Mouse (Mus musculus): ENCODE data around the gene Pam16.

- TF ChIP-seq POLR2A (IDR thresholded peaks at IDR 0.05; ENCODE audit: control insufficient read depth, extremely low read depth, insufficient read depth, low read length, poor library complexity) (no peak), CTCF (IDR thresholded peaks at IDR 0.05; ENCODE audit: borderline replicate concordance, control insufficient read depth, extremely low read depth, insufficient read depth, low read length, poor library complexity) (no peak)
Measured at GRCm38 (mm10) chr16:4596836-4597235, 28.0 kb downstream of the Pam16 start.

All from thymus, adult 2 months (tissue).